Comparison of ENCODE assay signal across 8 mouse cellular contexts in the genomic region with DNA sequence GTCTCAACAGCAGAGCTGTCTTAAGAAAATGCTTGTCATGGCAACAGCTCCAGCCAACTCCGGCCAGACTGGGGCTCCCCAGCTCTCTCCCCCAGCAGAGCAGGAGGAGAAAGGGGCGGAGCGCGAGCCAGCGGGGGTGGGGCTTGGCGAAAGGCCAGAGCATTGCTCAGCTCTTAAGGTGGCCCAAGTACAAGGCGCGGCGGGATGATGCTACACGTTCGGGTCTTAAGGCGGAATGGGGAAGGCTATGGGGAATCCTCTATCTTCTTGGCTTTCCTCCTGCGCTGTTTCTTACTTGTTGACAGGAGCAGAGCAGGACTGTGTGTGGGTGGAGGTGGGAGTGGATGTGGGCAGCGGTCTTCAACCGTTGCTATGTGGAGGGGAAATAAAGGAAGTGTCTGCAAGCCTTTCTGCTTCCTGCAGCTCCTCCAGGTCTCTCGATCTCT. TPM values are rescaled to one million over a fixed set of nuclear protein-coding genes. Genes with fewer than 3 reads are reported as not detected.
DNase-seq lines count a peak whose midpoint lies in the region; ATAC-seq and TF ChIP-seq lines count a peak whose summit lies in the region.

Atp2b4 (minus strand) TSS at position 94 of the 446 bp plus-strand sequence.

- DNase-seq in heart, postnatal 10 days, result peak; percentile 97 to 98
- DNase-seq in large intestine, adult 2 months (ENCODE audit: low read depth, low spot score), result peak; percentile 40
- peak; percentile 98 for DNase-seq in liver, postnatal 0 days
- peak; percentile 99 for DNase-seq in testis, postnatal 10 days (ENCODE audit: low spot score)

- H3K9ac ChIP-seq in ES-Bruce4 (ENCODE audit: low read depth, poor library complexity, severe bottlenecking), result peak within 1 kb of the TSS; percentile 39; the same call in 1 of the 2 replicates
- peak within 1 kb of the TSS; percentile 54 for H3K9ac ChIP-seq in forebrain, embryonic 13.5 days
- H3K9ac ChIP-seq in liver, postnatal 0 days (replicated peaks), result peak within 1 kb of the TSS; percentile 72
- peak within 1 kb of the TSS; percentile 55 for H3K9ac ChIP-seq in neural tube, embryonic 14.5 days (replicated peaks; ENCODE audit: low read depth, low read length)

- H3K27me3 ChIP-seq in ES-Bruce4 (ENCODE audit: control insufficient read depth, insufficient read depth, low read length, poor library complexity, severe bottlenecking), result no peaks in the 10 kb centered on the region
- peaks cover 26% of the 10 kb centered on the region for H3K27me3 ChIP-seq in forebrain, embryonic 13.5 days
- H3K27me3 ChIP-seq in liver, postnatal 0 days (ENCODE audit: insufficient read depth, low read length), result 0 out of 2 replicates have a peak, but pooled peaks cover 4% of the 10 kb centered on the region
- no peaks in the 10 kb centered on the region; the same call in 1 of the 2 replicates for H3K27me3 ChIP-seq in neural tube, embryonic 14.5 days (ENCODE audit: control insufficient read depth, insufficient read depth, low read length)

- TF ChIP-seq EP300 in ES-Bruce4 (IDR thresholded peaks at IDR 0.05; ENCODE audit: insufficient read depth, low read depth, low read length), result no peak
- TF ChIP-seq EP300 in liver, postnatal 0 days (IDR thresholded peaks at IDR 0.05; ENCODE audit: low read depth), result peak; percentile 42; the same call in 1 of the 2 replicates

- H3K27ac ChIP-seq in ES-Bruce4 (ENCODE audit: insufficient read depth, low read length), result no peak within 1 kb of the TSS
- no peak within 1 kb of the TSS for H3K27ac ChIP-seq in forebrain, embryonic 13.5 days
- peak within 1 kb of the TSS; percentile 87 for H3K27ac ChIP-seq in liver, postnatal 0 days (ENCODE audit: low read depth)
- no peak within 1 kb of the TSS for H3K27ac ChIP-seq in neural tube, embryonic 14.5 days (ENCODE audit: low read depth, low read length)

- no peak for TF ChIP-seq CTCF in ES-Bruce4 (IDR thresholded peaks at IDR 0.05; ENCODE audit: low read depth, low read length)
- TF ChIP-seq CTCF in liver, postnatal 0 days (IDR thresholded peaks at IDR 0.05; ENCODE audit: low read depth), result no peak

- peak within 1 kb of the TSS; percentile 89 for H3K4me2 ChIP-seq in forebrain, embryonic 13.5 days
- peak within 1 kb of the TSS; percentile 76 for H3K4me2 ChIP-seq in liver, postnatal 0 days (ENCODE audit: low read depth, low read length)
- H3K4me2 ChIP-seq in neural tube, embryonic 14.5 days (ENCODE audit: low read depth, low read length), result peak within 1 kb of the TSS; percentile 79

- peaks cover 5% of the 10 kb centered on the region for H3K4me1 ChIP-seq in ES-Bruce4 (ENCODE audit: control insufficient read depth, insufficient read depth, low read length)
- H3K4me1 ChIP-seq in forebrain, embryonic 13.5 days, result peaks cover 37% of the 10 kb centered on the region
- H3K4me1 ChIP-seq in liver, postnatal 0 days (ENCODE audit: insufficient read depth), result peaks cover 30% of the 10 kb centered on the region
- peaks cover 11% of the 10 kb centered on the region; the same call in 1 of the 2 replicates for H3K4me1 ChIP-seq in neural tube, embryonic 14.5 days (ENCODE audit: control insufficient read depth, insufficient read depth, low read length)

- no peaks in the 10 kb centered on the region for H3K36me3 ChIP-seq in ES-Bruce4 (ENCODE audit: control insufficient read depth, insufficient read depth, low read length, poor library complexity, severe bottlenecking)
- H3K36me3 ChIP-seq in forebrain, embryonic 13.5 days (ENCODE audit: poor library complexity, severe bottlenecking), result no peaks in the 10 kb centered on the region
- no peaks in the 10 kb centered on the region for H3K36me3 ChIP-seq in liver, postnatal 0 days (replicated peaks; ENCODE audit: insufficient read depth, low read length)
- no peaks in the 10 kb centered on the region for H3K36me3 ChIP-seq in neural tube, embryonic 14.5 days (ENCODE audit: control insufficient read depth, insufficient read depth, low read length)

- peak within 1 kb of the TSS; percentile 79 for H3K4me3 ChIP-seq in ES-Bruce4 (ENCODE audit: low read depth, low read length)
- H3K4me3 ChIP-seq in forebrain, embryonic 13.5 days, result peak within 1 kb of the TSS; percentile 49
- H3K4me3 ChIP-seq in liver, postnatal 0 days (ENCODE audit: low read depth, low read length), result peak within 1 kb of the TSS; percentile 65
- peak within 1 kb of the TSS; percentile 45 for H3K4me3 ChIP-seq in neural tube, embryonic 14.5 days (ENCODE audit: low read depth, low read length)

- no peak for TF ChIP-seq POLR2A in ES-Bruce4 (IDR thresholded peaks at IDR 0.05; ENCODE audit: insufficient read depth, low read length)

- no peaks in the 10 kb centered on the region for H3K9me3 ChIP-seq in ES-Bruce4 (replicated peaks; ENCODE audit: control insufficient read depth, insufficient read depth, low read length, poor library complexity, severe bottlenecking)
- no peaks in the 10 kb centered on the region for H3K9me3 ChIP-seq in forebrain, embryonic 13.5 days (replicated peaks)
- H3K9me3 ChIP-seq in liver, postnatal 0 days (ENCODE audit: low read length), result no peaks in the 10 kb centered on the region
- H3K9me3 ChIP-seq in neural tube, embryonic 14.5 days (ENCODE audit: control insufficient read depth, low read length), result no peaks in the 10 kb centered on the region

- WGBS in forebrain, embryonic 13.5 days, result 1% methylated on average over 16 of the region's 16 CpGs
- 1% methylated on average over 16 of the region's 16 CpGs for WGBS in large intestine, adult 2 months
- WGBS in liver, postnatal 0 days (ENCODE audit: insufficient replicate concordance), result under 1% methylated on average over 15 of the region's 16 CpGs
- WGBS in neural tube, embryonic 14.5 days, result under 1% methylated on average over 16 of the region's 16 CpGs

- intact Hi-C loops in heart, postnatal 10 days (cut with DNase I), result loop anchor here (2.0 kb wide), 2 partner anchors 64 to 96 kb away; no protein-coding TSS in a partner anchor

- peak; percentile 63 for ATAC-seq in cerebellum, adult (ENCODE audit: insufficient number of reproducible peaks, low FRiP score, low TSS enrichment)
- peak; percentile 84 for ATAC-seq in forebrain, embryonic 13.5 days
- peak; percentile 85 for ATAC-seq in liver, postnatal 0 days
- peak; percentile 91 for ATAC-seq in neural tube, embryonic 14.5 days (ENCODE audit: low read depth)

RNA-seq across cellular contexts. Expression of gene Atp2b4, which starts in this region (rescaled TPM):
- polyA plus RNA-seq in ES-Bruce4 (2011; ENCODE audit: insufficient read depth, insufficient read length, low read depth, missing spikeins), result 16.1 and 19.4 TPM in 2 replicates
- polyA plus RNA-seq in forebrain, embryonic 13.5 days (2015; fragmentation: Nextera tagmentation; extraction: Ambion mirVana), result 6.7 and 7.6 TPM in 2 replicates
- 10 to 100 TPM; 34.4 to 38.8 TPM for total RNA-seq in heart, postnatal 10 days (2021)
- polyA plus RNA-seq in large intestine, adult 2 months (2012; rRNA removed), result 9.7 and 16.4 TPM in 2 replicates
- polyA plus RNA-seq in liver, postnatal 0 days (2015; fragmentation: Nextera tagmentation; extraction: Ambion mirVana), result 6.6 and 9.9 TPM in 2 replicates
- 17.6 and 30.3 TPM in 2 replicates for polyA plus RNA-seq in neural tube, embryonic 14.5 days (2014; fragmentation: Nextera tagmentation; extraction: Ambion mirVana)

Comparison
In these comparisons a context has a peak if more than half of its experiments do, and no peak if none do; other contexts are left out.
1. DNase-seq: peak in every context shown above with its lines; median percentile 99 in testis, postnatal 10 days; 98 in liver, postnatal 0 days; 98 in heart, postnatal 10 days; 40 in large intestine, adult 2 months.